Comparison of ENCODE assay signal across 14 mouse cellular contexts in genomic region chr6:83597988-83598387, GRCm38 (mm10). TPM values are rescaled to one million over a fixed set of nuclear protein-coding genes. Genes with fewer than 3 reads are reported as not detected.
DNase-seq lines count a peak whose midpoint lies in the region; ATAC-seq and TF ChIP-seq lines count a peak whose summit lies in the region.
"Had no signal": no experiment of that assay in that cellular context is flagged by ENCODE, and none has a peak within 500 bp of the region (broad histone marks: within the 10 kb centered on the region; RNA-seq: fewer than 3 reads in every experiment).

No protein-coding gene starts in this region.

- H3K4me1 ChIP-seq in lung, postnatal 0 days (ENCODE audit: insufficient read depth, low read depth, low read length), result peaks cover 3% of the 10 kb centered on the region; the same call in 1 of the 2 replicates
- H3K4me1 ChIP-seq in bone marrow macrophage, adult 2 months (ENCODE audit: control insufficient read depth, insufficient read depth, low read length), result peaks cover 22% of the 10 kb centered on the region
- H3K4me1 ChIP-seq in heart, embryonic 12.5 days (replicated peaks), result peaks cover 26% of the 10 kb centered on the region
- H3K4me1 ChIP-seq: embryonic facial prominence, embryonic 12.5 days; neural tube, embryonic 12.5 days had no signal

- no peak overlapping the region for H3K4me2 ChIP-seq in lung, postnatal 0 days (replicated peaks; ENCODE audit: low read depth, low read length)
- no peak overlapping the region for H3K4me2 ChIP-seq in heart, embryonic 12.5 days

- peak; percentile 19 for DNase-seq in lung, postnatal 0 days (ENCODE audit: low spot score)
- DNase-seq in lung, postnatal 36 days, result no peak
- DNase-seq in skeletal muscle tissue, adult 2 months (ENCODE audit: low read depth, low spot score), result peak; percentile 79
- DNase-seq in B cell, adult 2 months, result no peak

- H3K9ac ChIP-seq in lung, postnatal 0 days (replicated peaks; ENCODE audit: low read depth), result no peak overlapping the region
- H3K9ac ChIP-seq in heart, embryonic 12.5 days, result no peak overlapping the region
- H3K9ac ChIP-seq: embryonic facial prominence, embryonic 12.5 days; limb, embryonic 15.5 days; neural tube, embryonic 12.5 days had no signal

- peak; percentile 40; the same call in 1 of the 2 replicates for ATAC-seq in lung, postnatal 0 days
- no peak for ATAC-seq in heart, embryonic 12.5 days (ENCODE audit: insufficient number of reproducible peaks, low FRiP score)
- no peak for ATAC-seq in frontal cortex, adult (ENCODE audit: low TSS enrichment)
- ATAC-seq: activated CD4-positive, CD25-positive, alpha-beta regulatory T cell, adult 4 months had no signal

- no peaks in the 10 kb centered on the region for H3K27me3 ChIP-seq in lung, postnatal 0 days (replicated peaks; ENCODE audit: insufficient read depth, low read length)
- no peaks in the 10 kb centered on the region for H3K27me3 ChIP-seq in heart, embryonic 12.5 days (replicated peaks)
- H3K27me3 ChIP-seq: embryonic facial prominence, embryonic 12.5 days; neural tube, embryonic 12.5 days had no signal

- H3K9me3 ChIP-seq in lung, postnatal 0 days (ENCODE audit: low read length), result no peaks in the 10 kb centered on the region
- H3K9me3 ChIP-seq in heart, embryonic 12.5 days (replicated peaks), result no peaks in the 10 kb centered on the region
- H3K9me3 ChIP-seq: embryonic facial prominence, embryonic 12.5 days; limb, embryonic 15.5 days; neural tube, embryonic 12.5 days had no signal

- no peak overlapping the region for H3K4me3 ChIP-seq in lung, postnatal 0 days (ENCODE audit: low read depth, low read length)
- no peak overlapping the region for H3K4me3 ChIP-seq in bone marrow macrophage, adult 2 months (ENCODE audit: insufficient read depth, low read length)
- H3K4me3 ChIP-seq in heart, embryonic 12.5 days, result no peak overlapping the region
- H3K4me3 ChIP-seq: neural tube, embryonic 12.5 days had no signal

- no peaks in the 10 kb centered on the region for H3K36me3 ChIP-seq in lung, postnatal 0 days (ENCODE audit: insufficient read depth, low read length)
- no peaks in the 10 kb centered on the region for H3K36me3 ChIP-seq in heart, embryonic 12.5 days
- H3K36me3 ChIP-seq: embryonic facial prominence, embryonic 12.5 days; limb, embryonic 15.5 days; neural tube, embryonic 12.5 days had no signal

- no peak for TF ChIP-seq POLR2A in bone marrow macrophage, adult 2 months (IDR thresholded peaks at IDR 0.05; ENCODE audit: borderline replicate concordance, low read depth, low read length)

- no peak overlapping the region for H3K27ac ChIP-seq in lung, postnatal 0 days (ENCODE audit: low read length)
- H3K27ac ChIP-seq in bone marrow macrophage, adult 2 months (ENCODE audit: insufficient read depth, low read depth, low read length), result peak overlapping the region; percentile 62
- peak overlapping the region; percentile 59; the same call in 1 of the 2 replicates for H3K27ac ChIP-seq in heart, embryonic 12.5 days (ENCODE audit: poor library complexity, severe bottlenecking)
- H3K27ac ChIP-seq: embryonic facial prominence, embryonic 12.5 days; limb, embryonic 15.5 days; neural tube, embryonic 12.5 days had no signal

- no peak for TF ChIP-seq CTCF in lung, postnatal 0 days (IDR thresholded peaks at IDR 0.05)
- TF ChIP-seq CTCF in bone marrow macrophage, adult 2 months (IDR thresholded peaks at IDR 0.05; ENCODE audit: low read depth, low read length), result no peak

- 32% methylated on average over 3 of the region's 3 CpGs for WGBS in lung, postnatal 0 days
- WGBS in heart, embryonic 12.5 days, result 26% methylated on average over 3 of the region's 3 CpGs

- TF ChIP-seq EP300 in lung, postnatal 0 days (IDR thresholded peaks at IDR 0.05), result no peak

RNA-seq across cellular contexts. Expression of gene Stambp, which starts 25.5 kb away (rescaled TPM):
- polyA plus RNA-seq in lung, postnatal 0 days (2015; fragmentation: Nextera tagmentation; extraction: Ambion mirVana), result 30.7 TPM in 2 replicates
- polyA plus RNA-seq in bone marrow macrophage, adult 2 months (2012; ENCODE audit: insufficient read depth, insufficient read length, missing spikeins), result 28.8 and 36.4 TPM in 2 replicates
- polyA plus RNA-seq in heart, embryonic 12.5 days (2016; fragmentation: Nextera tagmentation; extraction: Ambion mirVana), result 24.4 and 25.8 TPM in 2 replicates

RNA-seq across cellular contexts. Expression of gene Clec4f, which starts 58.0 kb away (rescaled TPM):
- not detected in 2 replicates for polyA plus RNA-seq in lung, postnatal 0 days (2015; fragmentation: Nextera tagmentation; extraction: Ambion mirVana)
- polyA plus RNA-seq in bone marrow macrophage, adult 2 months (2012; ENCODE audit: insufficient read depth, insufficient read length, missing spikeins), result not detected in 2 replicates
- polyA plus RNA-seq in heart, embryonic 12.5 days (2016; fragmentation: Nextera tagmentation; extraction: Ambion mirVana), result 0.33 and 0.40 TPM in 2 replicates
- polyA plus RNA-seq: activated CD4-positive, CD25-positive, alpha-beta regulatory T cell, adult 4 months; embryonic facial prominence, embryonic 12.5 days; hindbrain, embryonic 11.5 days; intestine, embryonic 14.5 days; limb, embryonic 15.5 days; lung, adult 2 months; neural tube, embryonic 12.5 days had no signal

Comparison
In these comparisons a context has a peak if more than half of its experiments do, and no peak if none do; other contexts are left out.
1. DNase-seq: peak in lung, postnatal 0 days (single experiment) and skeletal muscle tissue, adult 2 months (single experiment); none in lung, postnatal 36 days (single experiment) and B cell, adult 2 months (0 of 2).